Mouse (Mus musculus) heart, adult 2 months (tissue): ENCODE measurements around the gene Cd101.

Experiments used
- EP300 ChIP-seq: fragments of 200-500 bp; IDR thresholded peaks from 2 replicates; pipeline ENCODE4 v1.6.1; 2011; ENCODE audit warnings: low read depth, low read length, control low read depth; ENCODE audit not compliant: insufficient read depth
- POLR2A ChIP-seq: fragments of 200-500 bp; IDR thresholded peaks from 2 replicates; pipeline ENCODE4 v1.6.1; 2011; ENCODE audit warnings: mild to moderate bottlenecking, low read depth, low read length, control low read depth; ENCODE audit not compliant: insufficient read depth

DNA sequence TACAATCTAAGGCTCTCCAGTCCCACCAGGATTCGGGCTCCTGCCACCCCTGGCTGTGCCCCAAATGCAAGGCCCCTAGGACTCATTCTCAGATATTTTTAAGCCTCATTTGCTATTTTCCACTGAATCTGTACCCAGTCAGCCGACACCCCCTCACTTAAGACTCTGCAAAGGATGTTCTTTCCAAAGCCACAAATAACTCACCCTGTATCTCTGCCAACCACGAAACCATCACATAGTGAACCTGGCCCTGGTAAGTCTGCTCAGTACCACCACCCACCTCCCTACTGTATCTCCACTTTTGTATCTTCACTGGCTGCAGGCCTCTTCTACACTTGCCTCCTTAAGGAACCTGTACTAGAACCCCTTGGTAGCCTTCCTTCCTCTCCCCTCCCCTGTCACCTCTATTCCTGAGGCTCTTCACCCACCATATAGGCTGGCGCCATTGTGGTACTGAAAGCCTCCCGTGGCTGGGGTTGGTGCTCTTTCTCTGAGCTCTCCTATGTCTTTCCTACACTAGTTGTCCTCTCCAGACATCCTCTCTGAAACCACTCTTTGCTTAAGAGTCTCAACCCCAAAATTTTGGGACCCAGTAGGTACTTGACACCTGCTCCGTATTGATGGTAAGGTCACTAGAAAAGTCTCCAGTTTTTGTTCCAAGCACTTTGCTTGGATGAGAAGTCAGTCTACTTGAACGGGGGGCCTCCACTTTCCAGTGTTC lies 32.7 kb upstream of the Cd101 start:
- TF ChIP-seq POLR2A (no peak), EP300 (no peak)
